Mouse (Mus musculus): Measurements from ENCODE around the gene Il2rb.

DNA sequence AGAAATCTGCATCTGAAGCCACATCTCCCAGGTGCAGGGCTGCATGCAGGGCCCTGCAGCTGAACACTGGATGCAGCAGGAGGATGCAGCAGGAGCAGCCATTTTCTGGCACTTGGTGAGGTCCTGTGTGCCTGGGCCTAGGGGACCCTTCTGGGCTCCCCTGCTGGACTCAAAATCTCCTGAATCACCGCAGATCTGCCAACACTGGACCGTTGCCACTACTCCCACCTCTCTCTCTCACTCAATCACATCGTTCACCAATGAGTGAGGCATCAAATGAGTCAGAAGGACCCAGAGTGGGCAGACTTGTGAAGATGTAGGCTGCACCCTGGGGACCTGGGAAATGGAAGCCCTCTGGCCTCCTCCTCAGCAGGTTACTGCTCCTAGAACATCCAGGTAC is 46.0 kb upstream of the Il2rb start:
- TF ChIP-seq POLR2A (IDR thresholded peaks at IDR 0.05; ENCODE audit: insufficient read depth, low read depth, low read length) (no peak), CTCF (IDR thresholded peaks at IDR 0.05) (no peak), EP300 (IDR thresholded peaks at IDR 0.05; ENCODE audit: insufficient read depth, low read depth, low read length) (no peak)
